Mouse (Mus musculus): ENCODE data around the gene Swt1. TPM values are rescaled to one million over a fixed set of nuclear protein-coding genes. Genes with fewer than 3 reads are reported as not detected.

The Swt1 gene
- total RNA-seq, 2 experiments from 2014 or later: 8.6 to 9.0 TPM

DNA sequence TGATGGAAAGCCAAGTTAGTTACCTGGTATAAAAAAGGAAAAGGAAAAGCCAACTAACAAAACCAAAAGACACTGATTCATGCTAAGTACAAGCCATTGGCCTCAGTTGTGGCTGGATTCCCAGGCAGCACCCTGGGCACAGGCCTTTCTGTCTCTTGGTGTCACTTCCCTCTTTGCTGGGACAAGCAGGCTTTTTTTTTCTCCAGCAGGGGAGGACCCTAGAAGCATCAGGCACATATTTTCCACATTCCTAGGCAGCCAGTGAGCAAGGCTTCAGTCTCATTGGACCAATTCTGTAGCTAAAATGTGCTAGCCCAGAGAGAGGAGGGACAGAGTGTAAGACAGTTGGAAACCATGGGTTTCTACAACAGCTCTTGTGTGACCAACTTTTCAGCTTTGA is 90.0 kb downstream of the Swt1 start:
- intact Hi-C loops (cut with DNase I): no loop called here
- no peak for DNase-seq (ENCODE audit: low spot score in 2 of 2)

DNA sequence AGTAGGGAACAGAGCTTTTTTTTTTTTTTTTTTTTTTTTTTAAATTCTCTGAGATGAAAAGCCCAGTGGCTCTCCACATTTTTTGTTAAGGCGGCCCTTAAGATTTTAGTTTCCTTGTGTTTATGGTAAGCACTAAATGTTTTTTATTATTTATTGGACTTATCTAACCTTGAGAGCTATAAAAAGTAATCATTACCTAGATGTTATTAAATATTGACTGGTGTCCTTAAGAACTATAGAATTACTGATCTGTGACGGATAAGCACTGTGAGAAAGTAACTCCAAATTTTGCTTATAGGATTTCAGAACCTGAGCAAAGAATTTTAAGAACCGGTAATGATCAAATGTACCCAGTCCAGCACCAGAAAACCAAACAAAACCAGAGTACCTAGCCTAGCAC is 95.4 kb downstream of the Swt1 start:
- intact Hi-C loops (cut with DNase I): no loop called here
- no peak for DNase-seq (ENCODE audit: low spot score in 2 of 2)

DNA sequence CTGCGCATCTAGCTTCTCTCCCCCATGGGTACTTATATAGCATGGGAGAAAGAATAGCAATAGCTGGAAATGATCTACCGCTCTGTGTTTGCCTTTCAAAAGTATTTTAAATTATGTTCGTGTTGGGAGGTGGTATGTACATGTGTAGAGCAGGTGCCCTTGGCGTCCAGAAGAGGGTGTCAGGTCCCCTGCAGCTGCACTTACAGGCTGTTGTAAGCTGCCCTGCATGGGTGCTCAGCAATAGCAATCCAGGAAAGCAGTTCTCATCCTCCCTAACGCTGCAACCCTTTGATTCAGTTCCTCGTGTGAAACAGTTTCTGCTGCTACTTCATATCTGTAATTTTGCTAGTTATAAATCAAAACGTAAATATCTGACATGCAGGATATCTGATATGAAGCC is 98.7 kb downstream of the Swt1 start:
- intact Hi-C loops (cut with DNase I): no loop called here
- no peak for DNase-seq (ENCODE audit: low spot score in 2 of 2)

DNA sequence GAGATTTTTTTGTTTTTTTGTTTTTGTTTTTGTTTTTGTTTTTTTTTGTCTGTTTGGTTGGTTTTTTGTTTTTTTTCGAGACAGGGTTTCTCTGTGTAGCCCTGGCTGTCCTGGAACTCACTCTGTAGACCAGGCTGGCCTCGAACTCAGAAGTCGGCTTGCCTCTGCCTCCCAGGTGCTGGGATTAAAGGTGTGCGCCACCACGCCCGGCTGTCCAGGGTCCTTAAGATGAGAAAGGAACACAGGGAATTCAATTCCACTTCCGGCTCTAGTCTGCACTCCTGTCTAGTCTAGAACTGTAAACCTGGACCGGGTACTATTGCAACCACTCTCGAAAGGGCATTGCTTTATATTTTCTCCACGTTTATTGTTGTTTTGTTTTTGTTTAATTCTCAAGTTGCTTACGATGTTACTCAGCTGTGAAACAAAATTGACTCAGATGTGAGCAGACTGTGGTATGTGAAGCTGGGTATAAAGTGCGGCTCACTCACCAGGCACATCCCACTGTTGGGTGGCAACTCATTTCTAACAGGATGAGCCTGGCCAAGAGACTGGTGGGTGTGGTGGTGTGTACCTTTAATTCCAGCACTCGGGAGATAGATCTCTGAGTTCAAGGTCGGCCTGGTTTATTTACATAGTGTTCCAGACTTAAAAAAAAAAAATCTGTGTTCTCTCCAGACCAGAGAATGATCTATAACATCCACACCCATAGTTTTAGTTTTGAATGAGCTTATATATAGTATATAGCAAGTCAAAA is 99.7 kb downstream of the Swt1 start:
- no peak for DNase-seq (ENCODE audit: low spot score in 2 of 2)
- intact Hi-C loops (cut with DNase I): no loop called here

DNA sequence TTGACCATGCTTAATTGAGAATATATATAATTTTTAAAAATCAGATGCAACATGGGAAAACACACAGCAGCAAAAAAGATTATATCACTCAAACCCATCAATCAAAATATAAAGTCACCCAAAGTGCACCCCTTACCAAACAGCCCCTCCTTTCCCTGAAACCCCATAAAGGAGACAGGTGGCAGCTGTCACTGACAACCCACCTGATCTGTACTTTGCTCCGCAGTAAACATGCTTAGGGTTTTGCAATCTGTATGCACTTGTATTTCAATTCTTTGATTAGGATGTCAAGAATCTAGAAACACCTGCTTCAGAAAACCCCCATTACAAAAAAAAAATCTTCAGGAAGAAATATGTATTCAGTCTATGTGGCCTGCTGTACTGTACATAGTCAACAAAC is 102.9 kb downstream of the Swt1 start:
- intact Hi-C loops (cut with DNase I): no loop called here
- no peak for DNase-seq (ENCODE audit: low spot score in 2 of 2)

DNA sequence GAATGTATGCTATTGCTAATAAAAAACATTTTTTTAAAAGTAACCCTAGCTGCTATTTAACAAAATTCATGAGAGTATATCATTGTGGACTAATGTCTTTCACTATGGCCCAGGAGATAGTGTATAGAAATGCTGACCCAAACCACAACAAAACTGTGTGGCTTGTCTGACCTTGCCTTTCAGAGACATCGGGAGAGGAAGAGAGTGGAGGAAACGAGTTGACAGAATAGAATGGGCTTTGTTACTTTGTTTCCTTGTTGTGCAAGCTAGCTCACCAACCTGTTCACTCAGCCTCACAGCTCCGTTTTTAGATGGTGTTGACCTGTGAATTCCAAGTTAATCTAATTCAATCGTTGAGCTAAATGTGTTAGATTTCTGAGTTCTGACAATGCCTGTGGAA is 107.8 kb downstream of the Swt1 start:
- intact Hi-C loops (cut with DNase I): no loop called here
- no peak for DNase-seq (ENCODE audit: low spot score in 2 of 2)

DNA sequence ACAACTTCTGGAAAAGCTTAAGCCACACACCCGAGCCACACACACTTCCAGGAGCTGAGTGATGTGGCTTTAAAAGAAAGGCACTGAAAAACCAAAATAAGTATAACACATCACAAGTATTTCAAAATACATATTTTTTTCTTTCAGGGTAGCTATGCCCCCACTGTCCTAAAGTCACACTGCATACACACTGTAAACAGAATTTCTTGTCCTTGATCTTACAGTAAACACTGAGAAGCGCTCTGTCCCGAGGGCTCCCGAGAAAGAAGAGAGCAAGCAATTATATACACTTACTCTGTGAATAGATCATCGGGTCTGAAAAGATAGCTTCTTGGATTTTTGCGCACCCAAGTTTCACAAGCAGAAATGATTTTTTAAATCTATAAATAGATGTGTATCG is 109.0 kb downstream of the Swt1 start:
- no peak for DNase-seq (ENCODE audit: low spot score in 2 of 2)
- intact Hi-C loops (cut with DNase I): no loop called here

Small RNA genes within 50 kb of the gene (microRNA-seq; reads per million reads assigned to microRNA genes)
- 3.7 to 6.4 reads per million in 2 experiments for gene Mir7682

Other genes starting within 250 kb of the Swt1 start
- gene Gm47985, start 245.9 kb downstream of the Swt1 start, total RNA-seq (2021): not detected
- gene Gm8947, start 236.1 kb downstream of the Swt1 start, total RNA-seq (2021): not detected
- not detected for gene Gm47995, start 230.0 kb downstream of the Swt1 start, total RNA-seq (2021)
- gene 3110040M04Rik, start 224.3 kb downstream of the Swt1 start, total RNA-seq (2021): not detected
- gene Gm47996, start 218.3 kb downstream of the Swt1 start, total RNA-seq (2021): not detected
- gene Ivns1abp, start 84.0 kb downstream of the Swt1 start, total RNA-seq (2021): 100 to 1,000 TPM; 125 to 135 TPM
- 10 to 100 TPM; 24.6 to 27.6 TPM for gene Trmt1l, start 87 bp upstream of the Swt1 start, total RNA-seq (2021)
- gene Rnf2, start 72.5 kb upstream of the Swt1 start, total RNA-seq (2021): 10 to 100 TPM; 33.3 to 35.6 TPM
- gene Fam129a, start 142.7 kb upstream of the Swt1 start, total RNA-seq (2021): 1 to 10 TPM; 5.4 to 5.9 TPM

All from left cerebral cortex, postnatal 14 days (tissue).